In genomic region chr3:152744301-152744700, GRCm38 (mm10) we compare ENCODE assay signal across 27 mouse cellular contexts.
"Had no signal": no experiment of that assay in that cellular context is flagged by ENCODE, and none has a peak within 500 bp of the region (broad histone marks: within the 10 kb centered on the region; RNA-seq: fewer than 3 reads in every experiment).

No protein-coding gene starts in this region.

- H3K36me3 ChIP-seq: forebrain, embryonic 12.5 days had no signal

- H3K27ac ChIP-seq: embryonic facial prominence, embryonic 10.5 days; embryonic facial prominence, embryonic 12.5 days; embryonic facial prominence, embryonic 13.5 days; embryonic facial prominence, embryonic 15.5 days; forebrain, embryonic 10.5 days; forebrain, embryonic 12.5 days; forebrain, embryonic 13.5 days; forebrain, embryonic 15.5 days; gastrocnemius, adult 2 months; heart, adult 2 months had no signal

- H3K9me3 ChIP-seq: embryonic facial prominence, embryonic 10.5 days; embryonic facial prominence, embryonic 12.5 days; embryonic facial prominence, embryonic 13.5 days; embryonic facial prominence, embryonic 15.5 days; forebrain, embryonic 10.5 days; forebrain, embryonic 12.5 days; forebrain, embryonic 13.5 days; forebrain, embryonic 15.5 days had no signal

- H3K4me1 ChIP-seq: embryonic facial prominence, embryonic 10.5 days; embryonic facial prominence, embryonic 12.5 days; embryonic facial prominence, embryonic 13.5 days; forebrain, embryonic 10.5 days; forebrain, embryonic 12.5 days; forebrain, embryonic 13.5 days; forebrain, embryonic 15.5 days had no signal

- ATAC-seq: forebrain, embryonic 13.5 days; forebrain, embryonic 14.5 days; forebrain, embryonic 15.5 days; forebrain, embryonic 16.5 days; forebrain, postnatal 0 days had no signal

- H3K9ac ChIP-seq: embryonic facial prominence, embryonic 12.5 days; embryonic facial prominence, embryonic 13.5 days; embryonic facial prominence, embryonic 15.5 days; forebrain, embryonic 12.5 days; forebrain, embryonic 13.5 days; forebrain, embryonic 15.5 days; forebrain, postnatal 0 days had no signal

- H3K4me2 ChIP-seq: embryonic facial prominence, embryonic 12.5 days; embryonic facial prominence, embryonic 13.5 days; embryonic facial prominence, embryonic 15.5 days; forebrain, embryonic 12.5 days; forebrain, embryonic 13.5 days; forebrain, embryonic 15.5 days had no signal

- H3K27me3 ChIP-seq: embryonic facial prominence, embryonic 12.5 days; embryonic facial prominence, embryonic 13.5 days; embryonic facial prominence, embryonic 15.5 days; forebrain, embryonic 12.5 days; forebrain, embryonic 13.5 days; forebrain, embryonic 15.5 days had no signal

- DNase-seq: cerebellum, adult 18-20 months; cerebellum, adult 2 months; cerebellum, adult 8-10 months; cerebellum, adult 9-10 months; cerebellum, adult 9-11 months; cerebellum, postnatal 14 days; cerebellum, postnatal 25 days; embryo, embryonic 11 days; forebrain, postnatal 0 days; gastrocnemius, adult 2 months; gastrocnemius, postnatal 10 days; gastrocnemius, postnatal 14 days; gastrocnemius, postnatal 25 days; gastrocnemius, postnatal 36 days; heart, adult 18-20 months; heart, adult 2 months had no signal

- H3K4me3 ChIP-seq: embryonic facial prominence, embryonic 10.5 days; embryonic facial prominence, embryonic 12.5 days; embryonic facial prominence, embryonic 13.5 days; embryonic facial prominence, embryonic 15.5 days; erythroblast, embryonic 14.5 days; forebrain, embryonic 10.5 days; forebrain, embryonic 12.5 days; forebrain, embryonic 13.5 days; forebrain, embryonic 15.5 days; gastrocnemius, adult 2 months; heart, adult 2 months had no signal
